Mouse (Mus musculus) left cerebral cortex, adult 11 months (tissue): ENCODE results near the gene Lrrc72.

Source experiments
- DNase-seq: peaks from one replicate; pipeline ENCODE4 v3.0.0; 2022; ENCODE audit warnings: low spot score

The Lrrc72 gene

GRCm38 (mm10) chr12:36189610-36190009 lies 63.6 kb downstream of the Lrrc72 start:
- no peak for DNase-seq

- DNase-seq: no peak
Measured at GRCm38 (mm10) chr12:36187081-36187480, 66.1 kb downstream of the Lrrc72 start.

- no peak for DNase-seq
Measured at GRCm38 (mm10) chr12:36182570-36182969, 70.6 kb downstream of the Lrrc72 start.

- DNase-seq: no peak
Measured at GRCm38 (mm10) chr12:36177227-36177626, 76.0 kb downstream of the Lrrc72 start.

GRCm38 (mm10) chr12:36165299-36165698 lies 87.9 kb downstream of the Lrrc72 start:
- DNase-seq: no peak

GRCm38 (mm10) chr12:36164126-36164791 lies 88.9 kb downstream of the Lrrc72 start:
- no peak for DNase-seq
